Mouse (Mus musculus) spleen, embryonic (tissue): ENCODE data around the gene Serpinf1.

Source experiments
- CTCF ChIA-PET: fragments of 350-600 bp; sonication (Branson Sonifier 250); formaldehyde crosslinking; loops from one replicate; lab custom pipeline; 2022; lab: Charles Lee

Gene Serpinf1

GRCm38 (mm10) chr11:75422013-75422792 lies at the start of gene Serpinf1:
TSS of gene Serpinf1 (minus strand) at chr11:75422701.
- CTCF ChIA-PET: interaction anchor here (0.7 kb wide), 1 partner anchor 154 kb away, joined by 5 read pairs; no protein-coding TSS in a partner anchor

- CTCF ChIA-PET: interaction anchor here (0.6 kb wide), 1 partner anchor 92 kb away, joined by 3 read pairs; no protein-coding TSS in a partner anchor
These were observed 48.2 kb upstream of the Serpinf1 start for GRCm38 (mm10) chr11:75470675-75471074.

GRCm38 (mm10) chr11:75469261-75469660 lies 46.8 kb upstream of the Serpinf1 start:
- CTCF ChIA-PET: no interaction called here

- CTCF ChIA-PET: interaction anchor here (0.7 kb wide), 1 partner anchor 11 kb away, joined by 7 read pairs; no protein-coding TSS in a partner anchor
These were observed 45.9 kb upstream of the Serpinf1 start for GRCm38 (mm10) chr11:75468410-75468809.

- CTCF ChIA-PET: interaction anchor here (0.7 to 1.1 kb wide), 2 partner anchors 10 to 13 kb away, joined by 4 to 7 read pairs; no protein-coding TSS in a partner anchor
These were observed 45.2 kb upstream of the Serpinf1 start for GRCm38 (mm10) chr11:75467512-75468215.

- CTCF ChIA-PET: interaction anchor here (1.1 kb wide), 1 partner anchor 14 kb away, joined by 4 read pairs; no protein-coding TSS in a partner anchor
These were observed 44.4 kb upstream of the Serpinf1 start for GRCm38 (mm10) chr11:75466731-75467505.

GRCm38 (mm10) chr11:75465051-75465450 lies 42.5 kb upstream of the Serpinf1 start:
- CTCF ChIA-PET: no interaction called here

GRCm38 (mm10) chr11:75464417-75464816 lies 41.9 kb upstream of the Serpinf1 start:
- CTCF ChIA-PET: no interaction called here

GRCm38 (mm10) chr11:75463624-75464023 lies 41.1 kb upstream of the Serpinf1 start:
- CTCF ChIA-PET: no interaction called here

GRCm38 (mm10) chr11:75462865-75463336 lies 40.4 kb upstream of the Serpinf1 start:
- CTCF ChIA-PET: interaction anchor here (0.6 kb wide), 1 partner anchor 35 kb away, joined by 3 read pairs; no protein-coding TSS in a partner anchor

- CTCF ChIA-PET: no interaction called here
These were observed 39.8 kb upstream of the Serpinf1 start for GRCm38 (mm10) chr11:75462253-75462783.

GRCm38 (mm10) chr11:75461743-75462252 lies 39.3 kb upstream of the Serpinf1 start:
- CTCF ChIA-PET: interaction anchor here (2.1 kb wide), 1 partner anchor 25 kb away, joined by 5 read pairs; the partner anchor contains the start of gene Prpf8

GRCm38 (mm10) chr11:75460844-75461742 lies 38.6 kb upstream of the Serpinf1 start, which contains the start of gene Tlcd2:
TSS of gene Tlcd2 (plus strand) at chr11:75461715.
- CTCF ChIA-PET: interaction anchor here (2.1 kb wide), 1 partner anchor 26 kb away, joined by 5 read pairs; the partner anchor contains the start of gene Prpf8

GRCm38 (mm10) chr11:75460103-75460843 lies 37.8 kb upstream of the Serpinf1 start:
- CTCF ChIA-PET: interaction anchor here (2.1 kb wide), 1 partner anchor 27 kb away, joined by 5 read pairs; the partner anchor contains the start of gene Prpf8

- CTCF ChIA-PET: interaction anchor here (2.1 kb wide), 1 partner anchor 27 kb away, joined by 5 read pairs; the partner anchor contains the start of gene Prpf8
These were observed 37.2 kb upstream of the Serpinf1 start for GRCm38 (mm10) chr11:75459751-75460102.

- CTCF ChIA-PET: interaction anchor here (2.1 kb wide), 1 partner anchor 28 kb away, joined by 5 read pairs; the partner anchor contains the start of gene Prpf8
These were observed 36.7 kb upstream of the Serpinf1 start for GRCm38 (mm10) chr11:75459141-75459711.

GRCm38 (mm10) chr11:75458628-75459041 lies 36.1 kb upstream of the Serpinf1 start:
- CTCF ChIA-PET: no interaction called here

GRCm38 (mm10) chr11:75458169-75458568 lies 35.7 kb upstream of the Serpinf1 start:
- CTCF ChIA-PET: no interaction called here
